Mouse (Mus musculus) cerebellum, adult 8-10 months (tissue): ENCODE results near the gene Rhox7a.
"Not testable (repeated sequence)": the region's sequence is repeated elsewhere in the genome, so short reads cannot be mapped to it uniquely, and the experiment has no call there.

ENCODE experiments used
- DNase-seq: peaks from one replicate; pipeline ENCODE4 v3.0.0; 2022

Rhox7a gene

GRCm38 (mm10) chrX:37831386-37831785, at the start of gene Rhox7a:
Gene Rhox7a, plus strand, starts transcription at chrX:37831686.
- not testable (repeated sequence) for DNase-seq

GRCm38 (mm10) chrX:37807286-37808080, 24.0 kb upstream of the Rhox7a start:
- no peak for DNase-seq

- DNase-seq, result no peak
Measured at GRCm38 (mm10) chrX:37809396-37809795, 22.1 kb upstream of the Rhox7a start.

- no peak for DNase-seq
Measured at GRCm38 (mm10) chrX:37811179-37811578, 20.3 kb upstream of the Rhox7a start.

- DNase-seq, result no peak
Measured at GRCm38 (mm10) chrX:37815665-37816064, 15.8 kb upstream of the Rhox7a start.

GRCm38 (mm10) chrX:37826610-37827009, 4.9 kb upstream of the Rhox7a start, which contains the start of gene Rhox6:
Gene Rhox6, plus strand, starts transcription at chrX:37826910.
- DNase-seq, result not testable (repeated sequence)

- no peak for DNase-seq
Measured at GRCm38 (mm10) chrX:37871641-37872040, 40.2 kb downstream of the Rhox7a start.

GRCm38 (mm10) chrX:37878844-37879243, 47.4 kb downstream of the Rhox7a start, which contains the start of gene Rhox8:
Gene Rhox8, minus strand, starts transcription at chrX:37878944.
- no peak for DNase-seq
